Mouse (Mus musculus): ENCODE measurements at regions not wholly inside any gene's neighbourhood (a gene's known extent, or its start where the extent isn't known, plus 50 kb on each side); places are given as distances from the start of the nearest gene placed in this dataset.

DNA sequence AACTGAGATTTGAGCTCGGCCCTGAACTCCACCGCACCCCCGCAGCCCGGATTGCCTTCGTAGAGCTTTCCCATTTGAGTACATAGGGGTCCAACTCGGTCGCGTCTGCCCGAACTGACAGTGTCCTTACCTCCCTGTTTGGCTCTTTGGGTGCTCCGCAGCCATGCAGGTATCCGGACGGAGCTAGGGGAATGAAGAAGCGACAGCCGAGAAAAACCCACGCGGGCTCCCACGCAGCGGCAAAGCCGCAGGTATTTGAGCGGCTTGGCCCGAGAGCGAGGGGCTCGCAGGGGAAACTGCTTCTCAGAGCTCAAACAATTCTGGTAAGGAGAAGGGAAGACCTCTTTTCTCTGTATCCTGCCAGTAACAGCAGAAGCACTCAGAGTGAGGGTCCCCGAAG, 82.5 kb downstream of the Kcnrg start:
- ATAC-seq (no peak), DNase-seq (ENCODE audit: low spot score) (no peak)
- WGBS = 17% methylated on average over 24 of the region's 24 CpGs
- H3K9ac ChIP-seq (ENCODE audit: low read length) = no peak overlapping the region
- H3K36me3 ChIP-seq (ENCODE audit: control insufficient read depth, insufficient read depth, low read length) = no peaks in the 10 kb centered on the region
- peak overlapping the region; percentile 34 for H3K4me2 ChIP-seq (ENCODE audit: low read length)
- no peak overlapping the region for H3K27ac ChIP-seq (ENCODE audit: low read depth, low read length)
- peaks cover 13% of the 10 kb centered on the region; the same call in 1 of the 2 replicates for H3K4me1 ChIP-seq (ENCODE audit: control insufficient read depth, insufficient read depth, low read length)
- H3K27me3 ChIP-seq (replicated peaks; ENCODE audit: control insufficient read depth, insufficient read depth, low read length) = peaks cover 40% of the 10 kb centered on the region
- H3K4me3 ChIP-seq (ENCODE audit: low read depth, low read length) = peak overlapping the region; percentile 21; the same call in 1 of the 2 replicates
- no peaks in the 10 kb centered on the region for H3K9me3 ChIP-seq (replicated peaks; ENCODE audit: control insufficient read depth, low read length)

DNA sequence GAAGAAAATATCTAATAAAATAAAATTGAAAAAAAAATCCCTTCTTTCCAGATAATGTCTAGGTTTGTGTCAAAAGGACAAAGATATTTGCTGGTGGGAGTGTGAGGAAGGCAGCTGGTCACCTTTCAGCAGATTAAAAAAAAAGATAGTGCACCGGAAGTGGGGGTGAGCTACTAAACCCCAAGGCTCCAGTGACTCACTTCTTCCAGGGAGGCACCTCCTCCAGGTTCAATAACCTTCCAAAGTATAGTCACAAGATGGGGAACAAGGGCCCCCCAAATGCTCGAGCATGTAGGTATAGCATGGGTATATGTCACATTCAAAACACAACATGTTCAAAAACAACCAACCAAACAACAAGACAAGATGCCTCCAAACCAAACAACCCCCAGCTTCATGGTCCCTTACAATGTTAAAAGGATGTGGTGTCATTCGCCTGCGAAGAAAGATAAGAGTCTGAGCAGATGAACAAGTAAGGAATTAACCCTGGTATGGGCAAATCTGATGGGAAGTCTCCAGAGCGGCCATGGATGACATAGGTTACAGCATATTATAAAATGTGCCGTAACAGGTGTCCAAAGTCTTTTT, 84.6 kb downstream of the Kcnrg start:
- DNase-seq (ENCODE audit: low spot score) = no peak
- WGBS = 92% methylated on average over 6 of the region's 6 CpGs
- no peak overlapping the region for H3K4me2 ChIP-seq (ENCODE audit: low read length)
- H3K4me1 ChIP-seq (ENCODE audit: control insufficient read depth, insufficient read depth, low read length) = peaks cover 10% of the 10 kb centered on the region
- no peak for ATAC-seq
- no peak overlapping the region for H3K9ac ChIP-seq (ENCODE audit: low read length)
- no peak overlapping the region for H3K4me3 ChIP-seq (ENCODE audit: low read depth, low read length)
- H3K27ac ChIP-seq (ENCODE audit: low read depth, low read length) = no peak overlapping the region
- no peaks in the 10 kb centered on the region for H3K36me3 ChIP-seq (ENCODE audit: control insufficient read depth, insufficient read depth, low read length)
- no peaks in the 10 kb centered on the region for H3K9me3 ChIP-seq (replicated peaks; ENCODE audit: control insufficient read depth, low read length)
- H3K27me3 ChIP-seq (replicated peaks; ENCODE audit: control insufficient read depth, insufficient read depth, low read length) = peaks cover 32% of the 10 kb centered on the region

DNA sequence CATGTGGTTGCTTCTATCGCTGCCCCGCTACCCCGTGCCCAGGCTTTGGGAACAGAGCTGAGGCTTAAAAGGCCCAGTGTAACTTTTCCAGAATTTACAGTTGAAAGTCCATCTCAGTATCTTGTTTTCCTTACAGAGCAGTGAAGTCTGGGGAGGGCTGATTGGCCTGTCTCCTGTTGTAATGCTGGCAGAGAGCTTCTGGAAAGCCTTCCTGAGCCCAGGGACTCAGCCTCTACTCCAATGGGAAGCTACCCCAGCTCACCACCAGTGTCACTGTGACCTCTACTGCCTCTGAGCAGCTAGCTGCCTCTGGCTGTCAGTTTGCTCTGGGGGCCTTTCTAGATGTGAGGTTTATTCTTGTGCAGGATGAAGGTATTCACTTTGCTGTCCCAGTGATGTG, 87.5 kb downstream of the Kcnrg start:
- 92% methylated on average over 3 of the region's 3 CpGs for WGBS
- H3K27me3 ChIP-seq (replicated peaks; ENCODE audit: control insufficient read depth, insufficient read depth, low read length) = peaks cover 15% of the 10 kb centered on the region
- no peak overlapping the region for H3K9ac ChIP-seq (ENCODE audit: low read length)
- H3K4me3 ChIP-seq (ENCODE audit: low read depth, low read length) = no peak overlapping the region
- H3K4me1 ChIP-seq (ENCODE audit: control insufficient read depth, insufficient read depth, low read length) = peaks cover 9% of the 10 kb centered on the region
- ATAC-seq (no peak), DNase-seq (ENCODE audit: low spot score) (no peak)
- H3K36me3 ChIP-seq (ENCODE audit: control insufficient read depth, insufficient read depth, low read length) = no peaks in the 10 kb centered on the region
- no peak overlapping the region for H3K27ac ChIP-seq (ENCODE audit: low read depth, low read length)
- H3K9me3 ChIP-seq (replicated peaks; ENCODE audit: control insufficient read depth, low read length) = no peaks in the 10 kb centered on the region
- no peak overlapping the region for H3K4me2 ChIP-seq (ENCODE audit: low read length)

DNA sequence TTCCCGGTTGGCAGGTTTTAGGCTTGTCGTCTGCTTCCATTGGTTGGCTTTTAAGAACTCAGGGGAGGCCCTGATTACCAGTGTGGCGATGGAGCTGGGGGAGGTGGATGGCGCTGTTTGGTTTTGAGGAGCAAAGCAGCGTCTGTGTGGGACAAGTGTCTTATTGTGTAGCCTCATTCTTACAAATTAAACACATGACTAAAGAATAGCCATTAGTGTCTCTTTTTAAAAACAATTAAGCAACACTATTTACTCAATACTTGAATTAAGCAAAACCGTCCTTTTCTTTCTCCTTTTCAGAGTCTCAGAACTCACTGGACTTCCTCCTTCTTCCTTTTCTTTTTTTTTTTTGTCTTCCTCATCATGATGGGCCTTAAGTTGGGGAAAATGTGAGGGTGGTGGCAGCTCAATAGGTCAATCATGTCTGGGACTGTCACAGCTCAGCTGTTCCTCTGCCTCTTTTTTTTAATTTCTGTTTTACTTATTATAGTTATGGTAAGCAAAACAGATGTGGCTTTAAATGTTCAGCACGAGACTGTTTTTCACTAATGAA, 89.1 kb downstream of the Kcnrg start:
- H3K9ac ChIP-seq (ENCODE audit: low read length) = no peak overlapping the region

DNA sequence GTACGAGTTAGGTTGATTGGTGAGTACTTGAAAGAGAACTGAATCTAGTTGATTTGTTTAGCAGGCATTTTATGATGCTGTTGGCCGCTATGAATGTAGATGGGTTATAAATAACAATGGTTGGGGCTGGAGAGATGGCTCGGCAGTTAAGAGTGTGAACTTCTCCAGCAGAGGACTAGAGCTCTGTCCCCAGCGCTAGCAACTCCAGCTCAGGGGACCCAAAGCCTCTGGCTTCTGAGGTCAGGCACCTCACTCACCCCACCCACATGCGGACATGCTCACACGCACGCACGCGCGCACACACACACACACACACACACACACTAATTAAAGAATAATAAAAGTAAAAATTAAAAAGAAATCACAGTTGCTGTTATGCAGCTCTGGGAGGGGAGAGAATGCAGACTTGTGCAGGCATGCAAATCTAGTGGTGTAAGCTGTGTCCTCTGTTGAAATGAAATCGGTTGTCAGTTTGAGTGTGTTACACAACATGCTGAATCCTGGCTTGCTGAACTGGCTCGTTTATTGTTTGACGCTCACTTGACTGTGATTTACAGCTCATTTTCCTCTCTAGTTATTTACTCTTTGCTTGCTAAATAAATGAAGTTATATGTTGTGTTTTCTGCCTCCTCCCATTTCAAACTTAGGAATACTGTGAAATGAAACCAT, 89.8 kb downstream of the Kcnrg start:
- no peaks in the 10 kb centered on the region for H3K27me3 ChIP-seq (replicated peaks; ENCODE audit: control insufficient read depth, insufficient read depth, low read length)
- no peaks in the 10 kb centered on the region for H3K36me3 ChIP-seq (ENCODE audit: control insufficient read depth, insufficient read depth, low read length)
- no peak for DNase-seq (ENCODE audit: low spot score)
- H3K4me1 ChIP-seq (ENCODE audit: control insufficient read depth, insufficient read depth, low read length) = peaks cover 9% of the 10 kb centered on the region
- ATAC-seq = no peak
- no peak overlapping the region for H3K9ac ChIP-seq (ENCODE audit: low read length)
- H3K9me3 ChIP-seq (replicated peaks; ENCODE audit: control insufficient read depth, low read length) = no peaks in the 10 kb centered on the region
- no peak overlapping the region for H3K4me2 ChIP-seq (ENCODE audit: low read length)
- H3K27ac ChIP-seq (ENCODE audit: low read depth, low read length) = no peak overlapping the region
- WGBS = 74% methylated on average over 13 of the region's 13 CpGs
- no peak overlapping the region for H3K4me3 ChIP-seq (ENCODE audit: low read depth, low read length)

More for the DNA sequence above, 89.1 kb downstream of the Kcnrg start:
- no peak overlapping the region for H3K4me2 ChIP-seq (ENCODE audit: low read length)
- ATAC-seq (no peak), DNase-seq (ENCODE audit: low spot score) (no peak)
- no peaks in the 10 kb centered on the region for H3K36me3 ChIP-seq (ENCODE audit: control insufficient read depth, insufficient read depth, low read length)
- H3K27me3 ChIP-seq (replicated peaks; ENCODE audit: control insufficient read depth, insufficient read depth, low read length) = no peaks in the 10 kb centered on the region
- H3K27ac ChIP-seq (ENCODE audit: low read depth, low read length) = no peak overlapping the region
- H3K4me1 ChIP-seq (ENCODE audit: control insufficient read depth, insufficient read depth, low read length) = peaks cover 9% of the 10 kb centered on the region
- no peak overlapping the region for H3K4me3 ChIP-seq (ENCODE audit: low read depth, low read length)
- no peaks in the 10 kb centered on the region for H3K9me3 ChIP-seq (replicated peaks; ENCODE audit: control insufficient read depth, low read length)
- WGBS = 38% methylated on average over 7 of the region's 7 CpGs

DNA sequence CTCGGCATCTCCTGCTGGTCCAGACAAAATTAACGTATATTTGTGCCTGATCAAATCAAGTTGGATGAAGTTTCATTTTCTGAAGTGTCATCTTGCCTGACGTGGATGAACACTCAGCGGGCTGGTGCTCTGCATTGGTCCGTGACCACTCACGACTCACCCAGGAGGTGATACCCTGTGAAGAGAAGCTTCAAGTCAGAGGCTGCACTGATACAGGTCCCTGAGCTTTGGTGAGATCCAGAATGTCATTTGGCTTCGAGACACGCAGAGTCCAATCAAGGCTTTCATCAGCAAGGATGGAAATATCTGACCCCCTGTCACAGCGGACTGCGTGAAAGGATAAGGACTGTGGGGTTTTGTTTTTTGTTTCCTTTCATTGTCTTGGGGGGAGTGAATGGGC, 90.4 kb downstream of the Kcnrg start:
- 71% methylated on average over 10 of the region's 10 CpGs for WGBS

DNA sequence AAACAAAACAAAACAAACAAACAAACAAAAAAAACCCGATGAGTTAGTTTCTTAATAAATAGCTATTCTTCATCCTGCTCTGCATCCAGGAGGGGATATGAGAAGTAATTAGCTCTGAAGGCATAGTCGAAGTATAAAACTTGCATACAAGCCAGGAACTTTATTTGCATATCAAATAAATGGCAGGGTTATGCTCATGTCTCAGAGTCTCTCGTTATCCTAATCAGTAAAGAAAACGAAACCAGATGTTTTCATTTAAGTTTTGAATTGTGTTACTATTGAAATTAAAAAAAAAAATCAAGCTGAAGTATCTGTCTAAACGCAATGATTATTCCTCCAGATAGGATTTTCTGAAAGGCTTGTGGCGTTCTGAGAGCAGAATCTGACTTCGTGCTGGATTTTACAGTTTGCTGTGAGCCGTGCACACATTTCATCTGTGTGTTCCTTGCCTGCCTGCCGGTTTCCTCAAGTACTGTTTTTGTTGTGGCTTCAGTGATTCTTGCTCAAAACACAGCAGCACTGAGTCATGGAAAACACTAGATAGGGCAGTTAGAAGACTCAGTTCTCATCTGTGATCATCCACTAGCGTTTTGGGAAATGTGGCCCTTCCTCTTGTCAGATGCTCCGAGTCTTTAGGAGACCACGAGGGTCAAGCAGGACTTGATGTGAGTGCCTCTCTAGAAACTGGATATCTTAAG, 91.2 kb downstream of the Kcnrg start:
- H3K9me3 ChIP-seq (replicated peaks; ENCODE audit: control insufficient read depth, low read length) = no peaks in the 10 kb centered on the region
- no peaks in the 10 kb centered on the region for H3K27me3 ChIP-seq (replicated peaks; ENCODE audit: control insufficient read depth, insufficient read depth, low read length)
- no peaks in the 10 kb centered on the region for H3K36me3 ChIP-seq (ENCODE audit: control insufficient read depth, insufficient read depth, low read length)
- DNase-seq (ENCODE audit: low spot score) (no peak), ATAC-seq (no peak)
- WGBS = 26% methylated on average over 12 of the region's 12 CpGs
- H3K9ac ChIP-seq (ENCODE audit: low read length) = no peak overlapping the region
- no peak overlapping the region for H3K27ac ChIP-seq (ENCODE audit: low read depth, low read length)
- H3K4me1 ChIP-seq (ENCODE audit: control insufficient read depth, insufficient read depth, low read length) = peaks cover 9% of the 10 kb centered on the region
- H3K4me3 ChIP-seq (ENCODE audit: low read depth, low read length) = no peak overlapping the region
- H3K4me2 ChIP-seq (ENCODE audit: low read length) = no peak overlapping the region

More for the DNA sequence above, 90.4 kb downstream of the Kcnrg start:
- H3K4me1 ChIP-seq (ENCODE audit: control insufficient read depth, insufficient read depth, low read length) = peaks cover 9% of the 10 kb centered on the region
- no peak for ATAC-seq
- H3K4me3 ChIP-seq (ENCODE audit: low read depth, low read length) = no peak overlapping the region
- no peak overlapping the region for H3K4me2 ChIP-seq (ENCODE audit: low read length)
- no peaks in the 10 kb centered on the region for H3K9me3 ChIP-seq (replicated peaks; ENCODE audit: control insufficient read depth, low read length)
- no peak for DNase-seq (ENCODE audit: low spot score)
- no peak overlapping the region for H3K9ac ChIP-seq (ENCODE audit: low read length)
- no peak overlapping the region for H3K27ac ChIP-seq (ENCODE audit: low read depth, low read length)
- H3K36me3 ChIP-seq (ENCODE audit: control insufficient read depth, insufficient read depth, low read length) = no peaks in the 10 kb centered on the region
- no peaks in the 10 kb centered on the region for H3K27me3 ChIP-seq (replicated peaks; ENCODE audit: control insufficient read depth, insufficient read depth, low read length)

DNA sequence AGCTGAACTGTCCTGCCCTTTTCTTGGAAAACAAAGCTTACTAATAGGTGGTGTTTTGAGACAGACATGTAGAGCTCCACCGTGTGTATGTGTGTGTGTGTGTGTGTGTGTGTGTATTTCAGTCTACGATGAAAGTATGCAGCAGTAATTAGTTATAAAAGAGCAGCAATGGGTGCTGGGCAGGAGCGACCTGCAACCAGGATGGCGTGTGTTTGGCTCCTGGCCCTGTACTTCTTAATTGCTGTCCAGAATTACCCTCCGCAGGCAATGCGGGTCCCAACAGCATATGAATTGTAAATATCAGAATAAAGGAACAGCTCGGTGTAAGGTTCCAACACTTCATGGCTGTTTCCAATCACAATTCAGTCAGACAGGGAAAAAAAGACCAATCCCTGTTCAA, 92.4 kb downstream of the Kcnrg start:
- no peak overlapping the region for H3K9ac ChIP-seq (ENCODE audit: low read length)
- no peak overlapping the region for H3K4me2 ChIP-seq (ENCODE audit: low read length)
- H3K4me1 ChIP-seq (ENCODE audit: control insufficient read depth, insufficient read depth, low read length) = peaks cover 9% of the 10 kb centered on the region
- DNase-seq (ENCODE audit: low spot score) (peak; percentile 56), ATAC-seq (no peak)
- no peak overlapping the region for H3K27ac ChIP-seq (ENCODE audit: low read depth, low read length)
- H3K4me3 ChIP-seq (ENCODE audit: low read depth, low read length) = no peak overlapping the region
- no peaks in the 10 kb centered on the region for H3K36me3 ChIP-seq (ENCODE audit: control insufficient read depth, insufficient read depth, low read length)
- H3K27me3 ChIP-seq (replicated peaks; ENCODE audit: control insufficient read depth, insufficient read depth, low read length) = no peaks in the 10 kb centered on the region
- no peaks in the 10 kb centered on the region for H3K9me3 ChIP-seq (replicated peaks; ENCODE audit: control insufficient read depth, low read length)
- 22% methylated on average over 7 of the region's 7 CpGs for WGBS

DNA sequence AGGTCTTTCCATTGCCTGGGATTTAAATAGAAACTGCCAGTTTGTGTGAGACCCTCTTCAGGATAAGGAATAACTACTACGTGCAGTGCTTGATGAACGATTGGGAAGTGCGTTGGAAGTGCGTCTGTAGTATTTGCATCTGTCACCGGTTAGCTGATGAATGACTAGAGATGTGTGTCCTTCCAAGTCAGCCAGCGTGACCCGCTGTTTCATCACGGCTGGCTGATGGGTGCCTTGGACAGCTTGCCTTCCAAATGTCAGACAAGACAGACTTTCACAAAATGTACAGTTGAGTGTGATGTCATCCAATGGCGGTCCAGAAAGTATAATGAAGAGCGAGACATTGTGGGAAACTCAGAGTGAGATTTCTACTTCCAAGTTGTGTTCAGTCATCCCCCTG, 93.9 kb downstream of the Kcnrg start:
- WGBS = 84% methylated on average over 10 of the region's 10 CpGs
- no peaks in the 10 kb centered on the region for H3K27me3 ChIP-seq (replicated peaks; ENCODE audit: control insufficient read depth, insufficient read depth, low read length)
- no peak for ATAC-seq

More for the DNA sequence above, 93.9 kb downstream of the Kcnrg start:
- Histone ChIP-seq H3K4me2 (ENCODE audit: low read length) (no peak overlapping the region), H3K27ac (ENCODE audit: low read depth, low read length) (no peak overlapping the region), H3K9me3 (replicated peaks; ENCODE audit: control insufficient read depth, low read length) (no peaks in the 10 kb centered on the region), H3K9ac (ENCODE audit: low read length) (no peak overlapping the region), H3K4me1 (ENCODE audit: control insufficient read depth, insufficient read depth, low read length) (peaks cover 9% of the 10 kb centered on the region), H3K4me3 (ENCODE audit: low read depth, low read length) (no peak overlapping the region), H3K36me3 (ENCODE audit: control insufficient read depth, insufficient read depth, low read length) (no peaks in the 10 kb centered on the region)
- DNase-seq (ENCODE audit: low spot score) = no peak
